In the genomic region with DNA sequence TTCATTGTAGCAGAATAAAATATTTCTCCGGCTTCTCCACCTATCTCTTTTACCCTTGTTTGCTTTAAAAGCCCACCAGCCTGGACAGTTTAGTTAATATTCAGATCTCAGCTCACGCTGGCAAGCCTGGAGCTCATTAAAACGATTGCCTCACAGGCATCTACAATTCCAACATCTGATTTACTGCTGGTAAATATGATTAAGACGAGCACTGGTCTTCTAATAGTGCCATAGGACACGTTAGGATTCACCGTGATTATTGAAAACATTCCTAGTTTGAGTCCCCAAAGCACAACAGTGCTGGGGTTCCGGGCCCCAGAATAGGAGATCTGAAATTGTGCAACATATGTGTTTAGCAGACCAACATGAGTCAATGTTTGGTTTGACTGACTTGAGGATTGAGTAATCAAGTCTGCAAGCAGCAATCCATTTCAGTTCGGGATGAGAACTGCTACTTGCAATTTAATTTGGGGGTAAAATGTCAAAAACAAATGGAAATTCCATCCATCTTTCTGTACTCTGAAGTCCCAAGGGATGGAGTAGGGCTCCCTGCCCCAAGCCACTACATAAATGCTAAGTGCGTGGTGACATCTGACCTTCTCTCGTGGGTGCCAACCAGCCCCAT, we compare ENCODE assay signal across 12 mouse cellular contexts.
A peak's percentile ranks its signal among the peaks of the same experiment; 100 is the strongest.
DNase-seq lines count a peak whose midpoint lies in the region; ATAC-seq lines count a peak whose summit lies in the region.
"Had no signal": no experiment of that assay in that cellular context is flagged by ENCODE, and none has a peak within 500 bp of the region (broad histone marks: within the 10 kb centered on the region; RNA-seq: fewer than 3 reads in every experiment).

No protein-coding gene starts in this region.

- DNase-seq in forebrain, embryonic 11.5 days (ENCODE audit: low spot score), result no peak
- peak; percentile 87 for DNase-seq in 3T3-L1 (ENCODE audit: low read depth, low spot score)
- DNase-seq in fat pad, adult 2 months (ENCODE audit: extremely low read depth, low read depth, low spot score), result peak; percentile 7
- DNase-seq in frontal cortex, adult 2 months (ENCODE audit: extremely low spot score in 1 of 2, low spot score in 1 of 2), result no peak
- DNase-seq in gastrocnemius, adult 18-20 months (ENCODE audit: low spot score), result no peak
- DNase-seq in cerebellum, adult 18-20 months, result no peak
- DNase-seq: kidney, adult 9 months had no signal

- H3K4me3 ChIP-seq in forebrain, embryonic 13.5 days, result no peak overlapping the region
- H3K4me3 ChIP-seq in forebrain, embryonic 11.5 days (ENCODE audit: low read depth, low read length), result no peak overlapping the region
- H3K4me3 ChIP-seq: heart, embryonic 15.5 days; stomach, embryonic 15.5 days had no signal

- no peaks in the 10 kb centered on the region for H3K27me3 ChIP-seq in forebrain, embryonic 13.5 days
- no peaks in the 10 kb centered on the region for H3K27me3 ChIP-seq in forebrain, embryonic 11.5 days (ENCODE audit: control insufficient read depth, insufficient read depth, low read length)
- H3K27me3 ChIP-seq: heart, embryonic 15.5 days; stomach, embryonic 15.5 days had no signal

- H3K27ac ChIP-seq in forebrain, embryonic 13.5 days, result peak overlapping the region; percentile 7; the same call in 1 of the 2 replicates
- no peak overlapping the region for H3K27ac ChIP-seq in forebrain, embryonic 11.5 days (ENCODE audit: low read depth, low read length)
- H3K27ac ChIP-seq: heart, embryonic 15.5 days; stomach, embryonic 15.5 days had no signal

- ATAC-seq in forebrain, embryonic 13.5 days, result no peak
- ATAC-seq in forebrain, embryonic 11.5 days (replicated peaks; ENCODE audit: low FRiP score), result no peak
- ATAC-seq in megakaryocyte, adult 5-6 weeks (ENCODE audit: poor library complexity, severe bottlenecking), result peak; percentile 85
- ATAC-seq: CD4-positive, CD25-positive, alpha-beta regulatory T cell, adult 4 months had no signal

- H3K4me1 ChIP-seq in forebrain, embryonic 13.5 days, result 0 out of 2 replicates have a peak, but pooled peaks cover 8% of the 10 kb centered on the region
- no peaks in the 10 kb centered on the region for H3K4me1 ChIP-seq in forebrain, embryonic 11.5 days (replicated peaks; ENCODE audit: control insufficient read depth, insufficient read depth, low read length)
- H3K4me1 ChIP-seq: heart, embryonic 15.5 days; stomach, embryonic 15.5 days had no signal

- H3K9ac ChIP-seq in forebrain, embryonic 13.5 days, result no peak overlapping the region
- no peak overlapping the region for H3K9ac ChIP-seq in forebrain, embryonic 11.5 days (ENCODE audit: low read length)
- H3K9ac ChIP-seq: heart, embryonic 15.5 days; stomach, embryonic 15.5 days had no signal

- H3K4me2 ChIP-seq in forebrain, embryonic 13.5 days, result no peak overlapping the region
- no peak overlapping the region for H3K4me2 ChIP-seq in forebrain, embryonic 11.5 days (ENCODE audit: low read depth, low read length, severe bottlenecking)
- H3K4me2 ChIP-seq: heart, embryonic 15.5 days; stomach, embryonic 15.5 days had no signal

- H3K36me3 ChIP-seq in forebrain, embryonic 13.5 days (ENCODE audit: poor library complexity, severe bottlenecking), result peaks cover 33% of the 10 kb centered on the region
- no peaks in the 10 kb centered on the region; the same call in 1 of the 2 replicates for H3K36me3 ChIP-seq in forebrain, embryonic 11.5 days (ENCODE audit: control insufficient read depth, insufficient read depth, low read length)
- H3K36me3 ChIP-seq: heart, embryonic 15.5 days; stomach, embryonic 15.5 days had no signal

- no peaks in the 10 kb centered on the region for H3K9me3 ChIP-seq in forebrain, embryonic 13.5 days (replicated peaks)
- H3K9me3 ChIP-seq in forebrain, embryonic 11.5 days (ENCODE audit: control insufficient read depth, low read length), result no peaks in the 10 kb centered on the region
- H3K9me3 ChIP-seq: heart, embryonic 15.5 days; stomach, embryonic 15.5 days had no signal

- 67% methylated on average over 10 of the region's 10 CpGs for WGBS in forebrain, embryonic 13.5 days
- WGBS in forebrain, embryonic 11.5 days, result 76% methylated on average over 10 of the region's 10 CpGs

Comparison
In these comparisons a context has a peak if more than half of its experiments do, and no peak if none do; other contexts are left out.
1. DNase-seq: peak in 3T3-L1 (single experiment) and fat pad, adult 2 months (single experiment); none in forebrain, embryonic 11.5 days (single experiment), frontal cortex, adult 2 months (0 of 2), gastrocnemius, adult 18-20 months (single experiment) and cerebellum, adult 18-20 months (0 of 2).